Mouse (Mus musculus) adrenal gland, postnatal 25 days (tissue): ENCODE results near the gene Raf1. TPM values are rescaled to one million over a fixed set of nuclear protein-coding genes. Genes with fewer than 3 reads are reported as not detected.
A peak's percentile ranks its signal among the peaks of the same experiment; 100 is the strongest.

Experiments
- DNase-seq: peaks from one replicate; pipeline ENCODE4 v3.0.0; 2021; ENCODE audit warnings: mixed read lengths
- total RNA-seq: library from RNA; stranded (reverse); gene quantifications from 2 replicates; pipeline ENCODE4 v1.2.3, GENCODE M21; 2021

Raf1 gene
- total RNA-seq, 1 experiment from 2014 or later, result 115 TPM

GRCm38 (mm10) chr6:115610301-115610700 is 66.1 kb downstream of the Raf1 start:
- no peak for DNase-seq

- DNase-seq, result no peak
Measured at GRCm38 (mm10) chr6:115609121-115609520, 67.3 kb downstream of the Raf1 start.

- no peak for DNase-seq
Measured at GRCm38 (mm10) chr6:115607429-115607828, 69.0 kb downstream of the Raf1 start.

GRCm38 (mm10) chr6:115606461-115606860 is 70.0 kb downstream of the Raf1 start:
- DNase-seq, result no peak

- DNase-seq, result peak; percentile 86
Measured at GRCm38 (mm10) chr6:115601715-115602523, 74.5 kb downstream of the Raf1 start, which contains the start of gene Mkrn2. TSS of gene Mkrn2 (plus strand) at chr6:115601902.

- no peak for DNase-seq
Measured at GRCm38 (mm10) chr6:115601322-115601714, 75.1 kb downstream of the Raf1 start.

GRCm38 (mm10) chr6:115595667-115596066 is 80.8 kb downstream of the Raf1 start:
- no peak for DNase-seq

- no peak for DNase-seq
Measured at GRCm38 (mm10) chr6:115594463-115594862, 82.0 kb downstream of the Raf1 start.

- no peak for DNase-seq
Measured at GRCm38 (mm10) chr6:115593252-115593651, 83.2 kb downstream of the Raf1 start.

GRCm38 (mm10) chr6:115592458-115592857 is 84.0 kb downstream of the Raf1 start, which contains the start of gene Mkrn2os:
TSS of gene Mkrn2os (minus strand) at chr6:115592576.
- DNase-seq, result no peak

GRCm38 (mm10) chr6:115591692-115592359 is 84.6 kb downstream of the Raf1 start:
- no peak for DNase-seq

GRCm38 (mm10) chr6:115586321-115586720 is 90.1 kb downstream of the Raf1 start:
- DNase-seq, result no peak

GRCm38 (mm10) chr6:115584176-115584575 is 92.3 kb downstream of the Raf1 start:
- DNase-seq, result no peak

- no peak for DNase-seq
Measured at GRCm38 (mm10) chr6:115583430-115584125, 92.9 kb downstream of the Raf1 start.

- DNase-seq, result no peak
Measured at GRCm38 (mm10) chr6:115582328-115583115, 93.9 kb downstream of the Raf1 start.

GRCm38 (mm10) chr6:115580810-115581209 is 95.6 kb downstream of the Raf1 start:
- no peak for DNase-seq

- no peak for DNase-seq
Measured at GRCm38 (mm10) chr6:115577941-115578340, 98.5 kb downstream of the Raf1 start.

GRCm38 (mm10) chr6:115577407-115577806 is 99.0 kb downstream of the Raf1 start:
- DNase-seq, result no peak

- no peak for DNase-seq
Measured at GRCm38 (mm10) chr6:115574171-115574570, 102.3 kb downstream of the Raf1 start.
